9 mouse cellular contexts compared by ENCODE assay signal in genomic region chr10:127350594-127351284, GRCm38 (mm10). TPM values are rescaled to one million over a fixed set of nuclear protein-coding genes. Genes with fewer than 3 reads are reported as not detected.
A peak's percentile ranks its signal among the peaks of the same experiment; 100 is the strongest.
DNase-seq lines count a peak whose midpoint lies in the region; ATAC-seq and TF ChIP-seq lines count a peak whose summit lies in the region.
"Had no signal": no experiment of that assay in that cellular context is flagged by ENCODE, and none has a peak within 500 bp of the region (broad histone marks: within the 10 kb centered on the region; RNA-seq: fewer than 3 reads in every experiment).

No protein-coding gene starts in this region.

- peak; percentile 73 for TF ChIP-seq CTCF in C2C12 (IDR thresholded peaks at IDR 0.05; ENCODE audit: control insufficient read depth, insufficient read depth, insufficient read length)
- peak; percentile 92 for TF ChIP-seq CTCF in kidney, postnatal 0 days (IDR thresholded peaks at IDR 0.05; ENCODE audit: low read depth)

- H3K79me2 ChIP-seq in C2C12 (ENCODE audit: control insufficient read depth, insufficient read depth), result no peaks in the 10 kb centered on the region

- ATAC-seq in heart, embryonic 13.5 days (ENCODE audit: extremely low read depth, insufficient number of reproducible peaks, low FRiP score, low TSS enrichment), result no peak; the same call in 1 of the 2 replicates
- ATAC-seq in kidney, postnatal 0 days (replicated peaks; ENCODE audit: low FRiP score, low read depth), result peak; percentile 43; the same call in 1 of the 2 replicates
- ATAC-seq in liver, embryonic 16.5 days (ENCODE audit: low read depth), result peak; percentile 37
- peak; percentile 73 for ATAC-seq in neural tube, embryonic 12.5 days (ENCODE audit: low FRiP score, low read depth)

- peak overlapping the region; percentile 65 for H3K4me2 ChIP-seq in heart, embryonic 13.5 days
- H3K4me2 ChIP-seq in kidney, postnatal 0 days (ENCODE audit: low read length), result peak overlapping the region; percentile 50
- H3K4me2 ChIP-seq in liver, embryonic 16.5 days (ENCODE audit: low read depth, low read length), result peak overlapping the region; percentile 48
- peak overlapping the region; percentile 47 for H3K4me2 ChIP-seq in neural tube, embryonic 12.5 days (replicated peaks)

- DNase-seq in ZHBTc4 (ENCODE audit: low read depth, low spot score), result peak; percentile 92
- DNase-seq in embryo, embryonic 9.5 days (ENCODE audit: extremely low spot score), result peak; percentile 77
- peak; percentile 89 for DNase-seq in kidney, postnatal 0 days (ENCODE audit: low spot score)
- peak; percentile 52 to 55 for DNase-seq in thymus, adult 18-20 months

- H3K4me1 ChIP-seq in heart, embryonic 13.5 days, result peaks cover 11% of the 10 kb centered on the region; the same call in 1 of the 2 replicates
- H3K4me1 ChIP-seq in kidney, postnatal 0 days (replicated peaks; ENCODE audit: insufficient read depth, low read length), result no peaks in the 10 kb centered on the region
- peaks cover 6% of the 10 kb centered on the region for H3K4me1 ChIP-seq in liver, embryonic 16.5 days (ENCODE audit: control insufficient read depth, low read depth, low read length)
- H3K4me1 ChIP-seq in neural tube, embryonic 12.5 days, result peaks cover 5% of the 10 kb centered on the region; the same call in 1 of the 2 replicates

- no peaks in the 10 kb centered on the region for H3K9me3 ChIP-seq in heart, embryonic 13.5 days
- H3K9me3 ChIP-seq in kidney, postnatal 0 days (replicated peaks; ENCODE audit: low read length), result no peaks in the 10 kb centered on the region
- H3K9me3 ChIP-seq in liver, embryonic 16.5 days (replicated peaks; ENCODE audit: control insufficient read depth, low read length), result no peaks in the 10 kb centered on the region
- no peaks in the 10 kb centered on the region for H3K9me3 ChIP-seq in neural tube, embryonic 12.5 days

- peaks cover 7% of the 10 kb centered on the region for H3K27me3 ChIP-seq in C2C12 (ENCODE audit: control insufficient read depth, insufficient read depth, insufficient read length)
- peaks cover 27% of the 10 kb centered on the region for H3K27me3 ChIP-seq in heart, embryonic 13.5 days (replicated peaks)
- H3K27me3 ChIP-seq in kidney, postnatal 0 days (ENCODE audit: insufficient read depth, low read length), result no peaks in the 10 kb centered on the region
- no peaks in the 10 kb centered on the region for H3K27me3 ChIP-seq in liver, embryonic 16.5 days (ENCODE audit: control insufficient read depth, insufficient read depth, low read depth, low read length)
- 0 out of 2 replicates have a peak, but pooled peaks cover 5% of the 10 kb centered on the region for H3K27me3 ChIP-seq in neural tube, embryonic 12.5 days (replicated peaks)

- H3K27ac ChIP-seq in heart, embryonic 13.5 days (replicated peaks), result no peak overlapping the region
- H3K27ac ChIP-seq in kidney, postnatal 0 days, result no peak overlapping the region
- peak overlapping the region; percentile 64 for H3K27ac ChIP-seq in liver, embryonic 16.5 days (ENCODE audit: low read length)
- H3K27ac ChIP-seq in neural tube, embryonic 12.5 days, result no peak overlapping the region

- no peak overlapping the region for H3ac ChIP-seq in C2C12 (ENCODE audit: control insufficient read depth, insufficient read length, low read depth)

- no peaks in the 10 kb centered on the region for H3K36me3 ChIP-seq in C2C12 (ENCODE audit: control insufficient read depth, insufficient read depth)
- H3K36me3 ChIP-seq in heart, embryonic 13.5 days, result no peaks in the 10 kb centered on the region
- H3K36me3 ChIP-seq in kidney, postnatal 0 days (ENCODE audit: insufficient read depth, low read length), result no peaks in the 10 kb centered on the region
- H3K36me3 ChIP-seq in liver, embryonic 16.5 days (ENCODE audit: control insufficient read depth, insufficient read depth), result no peaks in the 10 kb centered on the region
- no peaks in the 10 kb centered on the region for H3K36me3 ChIP-seq in neural tube, embryonic 12.5 days

- no peak overlapping the region for H3K4me3 ChIP-seq in C2C12 (ENCODE audit: insufficient read depth, poor library complexity, severe bottlenecking)
- H3K4me3 ChIP-seq in heart, embryonic 13.5 days, result peak overlapping the region; percentile 37
- no peak overlapping the region for H3K4me3 ChIP-seq in kidney, postnatal 0 days (replicated peaks; ENCODE audit: low read depth, low read length)
- H3K4me3 ChIP-seq in liver, embryonic 16.5 days (ENCODE audit: low read depth, low read length), result peak overlapping the region; percentile 13; the same call in 1 of the 2 replicates
- no peak overlapping the region for H3K4me3 ChIP-seq in neural tube, embryonic 12.5 days

- H3K9ac ChIP-seq in heart, embryonic 13.5 days, result peak overlapping the region; percentile 74
- H3K9ac ChIP-seq in kidney, postnatal 0 days (ENCODE audit: low read depth, low read length), result 0 out of 2 replicates have a peak overlapping the region, but pooled peaks have one; percentile 20
- H3K9ac ChIP-seq in liver, embryonic 16.5 days (ENCODE audit: low read depth, low read length), result peak overlapping the region; percentile 38; the same call in 1 of the 2 replicates
- no peak overlapping the region for H3K9ac ChIP-seq in neural tube, embryonic 12.5 days

- WGBS in heart, embryonic 13.5 days, result 11% methylated on average over 24 of the region's 24 CpGs
- WGBS in kidney, postnatal 0 days, result 12% methylated on average over 24 of the region's 24 CpGs
- 9% methylated on average over 24 of the region's 24 CpGs for WGBS in liver, embryonic 16.5 days (ENCODE audit: insufficient replicate concordance)
- 14% methylated on average over 24 of the region's 24 CpGs for WGBS in neural tube, embryonic 12.5 days

- H3K79me3 ChIP-seq in C2C12 (ENCODE audit: low read depth), result no peaks in the 10 kb centered on the region

TF ChIP-seq in C2C12, 6 proteins besides CTCF, POLR2A, EP300 and RAD21:
- TF ChIP-seq CEBPB (IDR thresholded peaks at IDR 0.05; ENCODE audit: low read depth) (no peak), MYOG (IDR thresholded peaks at IDR 0.05; ENCODE audit: control insufficient read depth, extremely low read depth, insufficient read length) (no peak), MYOD1 (IDR thresholded peaks at IDR 0.05; ENCODE audit: control insufficient read depth, insufficient read length, low read depth) (no peak), USF1 (IDR thresholded peaks at IDR 0.05; ENCODE audit: low read depth) (no peak), MAX (IDR thresholded peaks at IDR 0.05) (no peak), FOSL1 (IDR thresholded peaks at IDR 0.05; ENCODE audit: insufficient read depth, low read length, poor library complexity, severe bottlenecking) (no peak)

RNA-seq across cellular contexts. Expression of gene Inhbe, which starts 3.5 kb away (rescaled TPM):
- not detected for polyA plus RNA-seq in C2C12 (2012; fragmentation: generic; extraction: Trizol)
- 0.06 TPM in 1 of 2 replicates, not detected in the other for polyA plus RNA-seq in heart, embryonic 13.5 days (2015; fragmentation: Nextera tagmentation; extraction: Ambion mirVana)
- not detected in 2 replicates for polyA plus RNA-seq in kidney, postnatal 0 days (2015; fragmentation: Nextera tagmentation; extraction: Ambion mirVana)
- polyA plus RNA-seq in liver, embryonic 16.5 days (2015; fragmentation: Nextera tagmentation; extraction: Ambion mirVana), result 0.78 and 0.99 TPM in 2 replicates
- polyA plus RNA-seq in neural tube, embryonic 12.5 days (2016; fragmentation: Nextera tagmentation; extraction: Ambion mirVana), result not detected in 2 replicates

RNA-seq across cellular contexts. Expression of gene Gli1, which starts 9.0 kb away (rescaled TPM):
- 1.6 TPM for polyA plus RNA-seq in C2C12 (2012; fragmentation: generic; extraction: Trizol)
- polyA plus RNA-seq in heart, embryonic 13.5 days (2015; fragmentation: Nextera tagmentation; extraction: Ambion mirVana), result 0.93 and 1.4 TPM in 2 replicates
- 3.3 and 4.1 TPM in 2 replicates for polyA plus RNA-seq in kidney, postnatal 0 days (2015; fragmentation: Nextera tagmentation; extraction: Ambion mirVana)
- 0.15 and 0.21 TPM in 2 replicates for polyA plus RNA-seq in liver, embryonic 16.5 days (2015; fragmentation: Nextera tagmentation; extraction: Ambion mirVana)
- polyA plus RNA-seq in neural tube, embryonic 12.5 days (2016; fragmentation: Nextera tagmentation; extraction: Ambion mirVana), result 3.6 and 4.0 TPM in 2 replicates

RNA-seq across cellular contexts. Expression of gene Inhbc, which starts 19.5 kb away (rescaled TPM):
- not detected for polyA plus RNA-seq in C2C12 (2012; fragmentation: generic; extraction: Trizol)
- polyA plus RNA-seq in heart, embryonic 13.5 days (2015; fragmentation: Nextera tagmentation; extraction: Ambion mirVana), result not detected in 2 replicates
- polyA plus RNA-seq in kidney, postnatal 0 days (2015; fragmentation: Nextera tagmentation; extraction: Ambion mirVana), result 0.14 and 0.23 TPM in 2 replicates
- polyA plus RNA-seq in liver, embryonic 16.5 days (2015; fragmentation: Nextera tagmentation; extraction: Ambion mirVana), result 4.3 and 5.9 TPM in 2 replicates
- polyA plus RNA-seq in neural tube, embryonic 12.5 days (2016; fragmentation: Nextera tagmentation; extraction: Ambion mirVana), result not detected in 2 replicates
- polyA plus RNA-seq: gonadal fat pad, adult 2 months had no signal

RNA-seq across cellular contexts. Expression of gene Arhgap9, which starts 29.0 kb away (rescaled TPM):
- 0.78 TPM for polyA plus RNA-seq in C2C12 (2012; fragmentation: generic; extraction: Trizol)
- polyA plus RNA-seq in heart, embryonic 13.5 days (2015; fragmentation: Nextera tagmentation; extraction: Ambion mirVana), result 1.7 and 1.9 TPM in 2 replicates
- 3.7 and 3.8 TPM in 2 replicates for polyA plus RNA-seq in kidney, postnatal 0 days (2015; fragmentation: Nextera tagmentation; extraction: Ambion mirVana)
- polyA plus RNA-seq in liver, embryonic 16.5 days (2015; fragmentation: Nextera tagmentation; extraction: Ambion mirVana), result 12.2 and 13.2 TPM in 2 replicates
- polyA plus RNA-seq in neural tube, embryonic 12.5 days (2016; fragmentation: Nextera tagmentation; extraction: Ambion mirVana), result 1.7 and 2.0 TPM in 2 replicates

RNA-seq across cellular contexts. Expression of gene R3hdm2, which starts 29.4 kb away (rescaled TPM):
- 31.0 TPM for polyA plus RNA-seq in C2C12 (2012; fragmentation: generic; extraction: Trizol)
- 29.1 and 30.4 TPM in 2 replicates for polyA plus RNA-seq in heart, embryonic 13.5 days (2015; fragmentation: Nextera tagmentation; extraction: Ambion mirVana)
- 33.1 and 34.4 TPM in 2 replicates for polyA plus RNA-seq in kidney, postnatal 0 days (2015; fragmentation: Nextera tagmentation; extraction: Ambion mirVana)
- 10.2 and 13.3 TPM in 2 replicates for polyA plus RNA-seq in liver, embryonic 16.5 days (2015; fragmentation: Nextera tagmentation; extraction: Ambion mirVana)
- 33.9 and 36.3 TPM in 2 replicates for polyA plus RNA-seq in neural tube, embryonic 12.5 days (2016; fragmentation: Nextera tagmentation; extraction: Ambion mirVana)

Comparison
In these comparisons a context has a peak if more than half of its experiments do, and no peak if none do; other contexts are left out.
1. H3K4me3 ChIP-seq: peak in heart, embryonic 13.5 days (single experiment) and liver, embryonic 16.5 days (single experiment); none in C2C12 (single experiment), kidney, postnatal 0 days (single experiment) and neural tube, embryonic 12.5 days (single experiment).
2. Peak in every context shown above with its lines, with median percentiles within 50 percentile points of each other: DNase-seq and H3K4me2 ChIP-seq.